ENCODE assay signal across 10 mouse cellular contexts in genomic region chr14:87464655-87465054, GRCm38 (mm10). TPM values are rescaled to one million over a fixed set of nuclear protein-coding genes. Genes with fewer than 3 reads are reported as not detected.
DNase-seq lines count a peak whose midpoint lies in the region; ATAC-seq and TF ChIP-seq lines count a peak whose summit lies in the region.
"Had no signal": no experiment of that assay in that cellular context is flagged by ENCODE, and none has a peak within 500 bp of the region (broad histone marks: within the 10 kb centered on the region; RNA-seq: fewer than 3 reads in every experiment).

No protein-coding gene starts in this region.

- H3K4me3 ChIP-seq in kidney, embryonic 15.5 days (replicated peaks) = no peak overlapping the region
- no peak overlapping the region for H3K4me3 ChIP-seq in kidney, adult 2 months (ENCODE audit: insufficient read depth, low read depth, low read length)
- H3K4me3 ChIP-seq in midbrain, embryonic 15.5 days = no peak overlapping the region
- H3K4me3 ChIP-seq in midbrain, embryonic 16.5 days (ENCODE audit: low read depth, low read length) = no peak overlapping the region
- H3K4me3 ChIP-seq in forebrain, postnatal 0 days (ENCODE audit: low read depth, low read length) = no peak overlapping the region
- H3K4me3 ChIP-seq: myocyte; stomach, embryonic 15.5 days had no signal

- H3K27me3 ChIP-seq in kidney, embryonic 15.5 days = no peaks in the 10 kb centered on the region
- H3K27me3 ChIP-seq in kidney, adult 2 months (replicated peaks; ENCODE audit: control insufficient read depth, insufficient read depth, low read length) = no peaks in the 10 kb centered on the region
- no peaks in the 10 kb centered on the region for H3K27me3 ChIP-seq in midbrain, embryonic 15.5 days (replicated peaks)
- no peaks in the 10 kb centered on the region for H3K27me3 ChIP-seq in midbrain, embryonic 16.5 days (ENCODE audit: control insufficient read depth, insufficient read depth, low read depth, low read length)
- no peaks in the 10 kb centered on the region for H3K27me3 ChIP-seq in forebrain, postnatal 0 days (ENCODE audit: insufficient read depth, low read length)
- H3K27me3 ChIP-seq: stomach, embryonic 15.5 days had no signal

- no peak overlapping the region for H3K4me2 ChIP-seq in kidney, embryonic 15.5 days
- H3K4me2 ChIP-seq in midbrain, embryonic 15.5 days = no peak overlapping the region
- H3K4me2 ChIP-seq in midbrain, embryonic 16.5 days (ENCODE audit: low read length) = no peak overlapping the region
- no peak overlapping the region for H3K4me2 ChIP-seq in forebrain, postnatal 0 days (ENCODE audit: low read depth)
- H3K4me2 ChIP-seq: stomach, embryonic 15.5 days had no signal

- ATAC-seq in kidney, embryonic 15.5 days (replicated peaks; ENCODE audit: low FRiP score) = peak; percentile 41; the same call in 1 of the 2 replicates
- peak; percentile 60; the same call in 1 of the 2 replicates for ATAC-seq in midbrain, embryonic 15.5 days (replicated peaks)
- no peak for ATAC-seq in midbrain, embryonic 16.5 days
- ATAC-seq in forebrain, postnatal 0 days = peak; percentile 10; the same call in 1 of the 2 replicates

- no peak for TF ChIP-seq POLR2A in kidney, adult 2 months (IDR thresholded peaks at IDR 0.05; ENCODE audit: low read depth, low read length)

- H3K27ac ChIP-seq in kidney, embryonic 15.5 days = no peak overlapping the region
- H3K27ac ChIP-seq in kidney, adult 2 months (ENCODE audit: insufficient read depth, low read depth, low read length) = no peak overlapping the region
- no peak overlapping the region for H3K27ac ChIP-seq in midbrain, embryonic 15.5 days
- no peak overlapping the region for H3K27ac ChIP-seq in midbrain, embryonic 16.5 days (ENCODE audit: low read length)
- H3K27ac ChIP-seq in forebrain, postnatal 0 days (ENCODE audit: low read depth, low read length) = no peak overlapping the region
- H3K27ac ChIP-seq: stomach, embryonic 15.5 days had no signal

- peaks cover 2% of the 10 kb centered on the region; the same call in 1 of the 2 replicates for H3K36me3 ChIP-seq in kidney, embryonic 15.5 days
- H3K36me3 ChIP-seq in kidney, adult 2 months (ENCODE audit: control insufficient read depth, insufficient read depth, low read length) = no peaks in the 10 kb centered on the region
- no peaks in the 10 kb centered on the region for H3K36me3 ChIP-seq in midbrain, embryonic 15.5 days (replicated peaks)
- H3K36me3 ChIP-seq in midbrain, embryonic 16.5 days (ENCODE audit: control insufficient read depth, insufficient read depth, low read length) = no peaks in the 10 kb centered on the region
- H3K36me3 ChIP-seq in forebrain, postnatal 0 days (ENCODE audit: insufficient read depth) = peaks cover 3% of the 10 kb centered on the region
- H3K36me3 ChIP-seq: stomach, embryonic 15.5 days had no signal

- H3K9me3 ChIP-seq in kidney, embryonic 15.5 days (replicated peaks) = no peaks in the 10 kb centered on the region
- H3K9me3 ChIP-seq in midbrain, embryonic 15.5 days = no peaks in the 10 kb centered on the region
- H3K9me3 ChIP-seq in midbrain, embryonic 16.5 days (replicated peaks; ENCODE audit: control insufficient read depth, low read length, poor library complexity, severe bottlenecking) = no peaks in the 10 kb centered on the region
- no peaks in the 10 kb centered on the region for H3K9me3 ChIP-seq in forebrain, postnatal 0 days (ENCODE audit: low read length)
- H3K9me3 ChIP-seq: G1E; stomach, embryonic 15.5 days had no signal

- no peak for DNase-seq in kidney, adult 2 months
- no peak for DNase-seq in forebrain, postnatal 0 days
- DNase-seq in embryo, embryonic 10.5 days (ENCODE audit: low spot score) = no peak
- no peak for DNase-seq in ovary, postnatal 36 days (ENCODE audit: low spot score)

- no peak overlapping the region for H3K9ac ChIP-seq in kidney, embryonic 15.5 days
- no peak overlapping the region for H3K9ac ChIP-seq in midbrain, embryonic 15.5 days
- no peak overlapping the region for H3K9ac ChIP-seq in midbrain, embryonic 16.5 days (ENCODE audit: low read depth, low read length)
- H3K9ac ChIP-seq in forebrain, postnatal 0 days = no peak overlapping the region
- H3K9ac ChIP-seq: stomach, embryonic 15.5 days had no signal

- peaks cover 3% of the 10 kb centered on the region; the same call in 1 of the 2 replicates for H3K4me1 ChIP-seq in kidney, embryonic 15.5 days
- H3K4me1 ChIP-seq in kidney, adult 2 months (ENCODE audit: control insufficient read depth, insufficient read depth, low read length) = no peaks in the 10 kb centered on the region
- H3K4me1 ChIP-seq in midbrain, embryonic 15.5 days = 0 out of 2 replicates have a peak, but pooled peaks cover 3% of the 10 kb centered on the region
- H3K4me1 ChIP-seq in midbrain, embryonic 16.5 days (ENCODE audit: control insufficient read depth, insufficient read depth, low read length) = peaks cover 5% of the 10 kb centered on the region; the same call in 1 of the 2 replicates
- H3K4me1 ChIP-seq in forebrain, postnatal 0 days (ENCODE audit: insufficient read depth) = no peaks in the 10 kb centered on the region
- H3K4me1 ChIP-seq: stomach, embryonic 15.5 days had no signal

- TF ChIP-seq CTCF in kidney, adult 2 months (conservative IDR thresholded peaks at IDR 0.05; ENCODE audit: insufficient read depth, insufficient read length, low read depth, low read length) = no peak
- TF ChIP-seq CTCF in forebrain, postnatal 0 days (IDR thresholded peaks at IDR 0.05; ENCODE audit: low read depth) = no peak

RNA-seq across cellular contexts. Expression of gene Tdrd3, which starts 48.2 kb away (rescaled TPM):
- polyA plus RNA-seq in kidney, embryonic 15.5 days (2015; fragmentation: Nextera tagmentation; extraction: Ambion mirVana) = 26.9 and 27.9 TPM in 2 replicates
- polyA plus RNA-seq in kidney, adult 2 months (2012; rRNA removed) = 4.1 and 4.9 TPM in 2 replicates
- polyA plus RNA-seq in midbrain, embryonic 15.5 days (2015; fragmentation: Nextera tagmentation; extraction: Ambion mirVana) = 44.3 and 48.0 TPM in 2 replicates
- 47.0 and 52.5 TPM in 2 replicates for polyA plus RNA-seq in midbrain, embryonic 16.5 days (2015; fragmentation: Nextera tagmentation; extraction: Ambion mirVana)
- 45.4 and 47.2 TPM in 2 replicates for total RNA-seq in forebrain, postnatal 0 days (2014; rRNA removed)
- 38.1 and 40.8 TPM in 2 replicates for polyA plus RNA-seq in forebrain, postnatal 0 days (2015; fragmentation: Nextera tagmentation; extraction: Ambion mirVana)
